Mouse (Mus musculus) CH12F3 (cell line): ENCODE measurements around the gene Cyp21a1.
"Not testable (repeated sequence)": the region's sequence is repeated elsewhere in the genome, so short reads cannot be mapped to it uniquely, and the experiment has no call there.

Source experiments
- in situ Hi-C: fragments of 300-500 bp; cut with MboI; formaldehyde crosslinking; loops from 2 replicates; pipeline ENCODE4 v1.14.3; 2020; ENCODE audit warnings: low sequenced_read_pairs

Cyp21a1 gene

DNA sequence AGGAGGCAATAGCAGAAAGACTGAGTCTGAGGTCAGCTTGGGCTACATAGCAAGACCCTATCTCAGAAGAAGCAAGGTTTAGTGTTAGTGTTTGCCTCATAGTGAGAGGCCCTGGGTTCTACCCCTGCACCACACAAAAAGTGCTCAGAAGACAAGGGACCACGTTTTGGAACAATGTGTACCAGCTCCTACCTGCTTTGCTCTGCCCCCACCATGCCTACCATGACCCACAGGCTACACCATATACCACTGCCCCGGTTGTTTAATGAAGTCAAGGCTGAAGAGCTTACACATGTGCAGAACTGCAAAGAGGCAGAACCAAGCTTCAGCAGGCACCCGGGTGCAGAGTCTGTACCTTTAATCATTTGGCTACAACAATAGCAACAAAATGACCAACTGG lies 2.8 kb upstream of the Cyp21a1 start:
- in situ Hi-C loops = no loop called here

- in situ Hi-C loops = no loop called here
These were observed 656 bp upstream of the Cyp21a1 start for GRCm38 (mm10) chr17:34804871-34805562.

GRCm38 (mm10) chr17:34803367-34803766 lies 994 bp downstream of the Cyp21a1 start:
- in situ Hi-C loops = not testable (repeated sequence)

- in situ Hi-C loops = not testable (repeated sequence)
These were observed 1.6 kb downstream of the Cyp21a1 start for GRCm38 (mm10) chr17:34802756-34803155.

DNA sequence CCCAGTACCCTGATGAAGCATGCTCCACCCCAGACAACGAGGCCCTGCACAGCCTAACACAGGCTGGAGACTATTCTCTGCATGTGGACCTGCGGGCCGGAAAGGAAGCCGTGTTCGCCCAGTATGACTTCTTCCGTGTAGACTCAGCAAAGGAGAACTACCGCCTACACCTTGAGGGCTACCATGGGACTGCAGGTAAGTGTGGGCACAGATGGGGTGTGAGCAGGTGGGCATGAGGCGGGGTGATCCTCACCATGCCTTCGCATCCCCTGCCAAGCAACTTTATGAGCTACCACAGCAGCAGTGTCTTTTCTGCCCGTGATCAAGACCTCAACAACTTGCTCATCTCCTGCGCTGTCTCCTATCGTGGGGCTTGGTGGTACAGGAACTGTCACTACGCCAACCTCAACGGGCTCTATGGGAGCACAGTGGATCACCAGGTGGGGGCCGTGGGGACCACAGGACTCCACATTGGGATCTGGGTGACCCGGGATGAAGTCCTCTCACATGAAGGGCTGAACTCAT lies 3.5 kb downstream of the Cyp21a1 start:
- in situ Hi-C loops = not testable (repeated sequence)

GRCm38 (mm10) chr17:34799531-34799925 lies 4.8 kb downstream of the Cyp21a1 start:
- in situ Hi-C loops = no loop called here

- in situ Hi-C loops = no loop called here
These were observed 5.4 kb downstream of the Cyp21a1 start for GRCm38 (mm10) chr17:34798866-34799530.

DNA sequence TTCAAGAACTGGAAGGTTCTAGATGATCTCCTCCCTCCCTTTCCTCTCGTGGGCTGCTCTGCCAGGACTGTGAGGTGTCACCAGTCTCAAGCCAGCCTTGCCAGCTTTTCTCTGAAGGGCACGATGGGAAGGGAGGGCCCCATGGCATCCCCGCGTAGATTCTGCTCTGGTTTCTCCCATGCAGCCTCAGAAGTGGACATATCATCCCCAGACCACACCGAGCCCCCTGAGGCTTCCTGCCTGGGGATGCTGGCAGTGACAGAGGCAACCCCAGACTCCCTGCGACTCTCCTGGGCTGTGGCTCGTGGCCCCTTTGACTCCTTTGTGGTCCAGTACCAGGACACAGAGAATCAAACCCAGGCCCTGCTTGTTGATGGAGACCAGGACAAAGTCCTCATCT lies 6.3 kb downstream of the Cyp21a1 start:
- in situ Hi-C loops = not testable (repeated sequence)

DNA sequence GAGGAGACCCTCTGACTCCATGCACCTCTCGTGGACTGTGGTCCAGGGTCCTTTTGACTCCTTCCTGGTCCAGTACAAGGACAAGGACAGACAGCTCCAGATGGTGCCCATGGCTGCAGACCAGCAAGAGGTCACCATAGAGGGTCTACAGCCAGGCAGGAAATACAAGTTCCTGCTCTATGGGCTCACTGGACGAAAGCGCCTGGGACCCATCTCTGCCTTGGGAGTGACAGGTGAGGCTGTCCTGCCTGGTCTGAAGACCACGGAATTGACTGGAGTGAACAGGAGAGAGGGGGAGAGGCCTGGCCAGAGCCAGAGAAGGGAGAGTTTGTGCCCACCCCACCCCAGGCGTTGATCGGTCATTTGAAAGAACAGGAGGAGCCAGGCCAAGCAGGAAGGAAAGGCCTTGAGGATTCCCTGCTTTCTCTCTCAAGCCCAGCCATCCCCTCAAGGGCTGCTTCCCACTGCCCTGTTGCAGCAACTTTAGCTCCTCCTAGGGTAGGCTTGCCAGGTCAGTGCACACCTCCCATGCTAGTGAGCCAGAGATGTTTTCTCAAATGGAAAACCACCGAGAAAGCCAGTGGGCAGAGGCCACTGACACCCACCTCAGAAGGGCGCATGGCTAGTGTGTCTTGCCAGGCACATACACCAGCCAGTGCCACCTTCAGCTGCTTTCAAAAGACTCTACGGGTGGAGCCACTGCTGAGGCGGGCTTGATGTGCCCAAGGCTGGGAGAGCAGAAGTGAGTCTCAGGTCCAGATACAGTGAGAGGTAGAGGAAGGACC lies 7.0 kb downstream of the Cyp21a1 start:
- in situ Hi-C loops = not testable (repeated sequence)

DNA sequence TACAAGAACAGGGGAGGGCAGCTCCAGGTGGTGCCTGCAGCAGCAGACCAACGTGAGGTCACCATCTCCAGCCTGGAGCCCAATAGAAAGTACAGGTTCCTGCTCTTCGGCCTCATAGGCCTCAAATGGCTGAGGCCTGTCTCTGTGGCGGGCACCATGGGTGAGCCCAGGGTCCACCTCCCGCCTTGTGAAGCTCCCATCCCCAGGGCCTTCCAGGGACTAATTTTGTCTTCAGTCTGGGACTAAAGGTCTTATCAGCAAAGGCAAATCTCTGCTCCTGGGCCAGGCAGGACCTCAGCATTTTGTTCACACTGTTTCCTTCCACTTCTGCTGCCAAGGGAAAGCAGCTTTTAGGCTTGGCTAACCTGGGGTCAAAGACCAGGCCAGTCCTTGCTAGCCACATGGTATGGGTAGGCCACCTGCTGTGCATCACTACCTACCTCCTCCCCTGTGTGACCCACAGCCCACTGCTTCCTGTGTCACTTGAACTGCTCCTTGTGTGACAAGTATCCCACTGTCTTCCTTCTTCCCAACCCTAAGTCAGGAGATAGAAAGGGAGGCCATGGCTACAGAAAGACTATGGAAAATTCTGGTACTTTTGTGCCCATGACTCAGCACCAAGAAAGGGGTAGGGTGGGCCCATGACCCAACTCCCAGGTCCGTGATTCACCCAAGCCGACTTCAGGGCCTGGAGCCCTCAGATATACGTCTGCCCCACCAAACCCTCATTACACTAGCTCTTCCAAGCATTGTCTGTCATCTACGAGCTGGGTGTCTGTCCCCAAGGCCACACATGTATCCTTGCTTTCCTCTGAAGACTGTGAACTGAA lies 7.8 kb downstream of the Cyp21a1 start:
- in situ Hi-C loops = no loop called here

GRCm38 (mm10) chr17:34795633-34796032 lies 8.7 kb downstream of the Cyp21a1 start:
- in situ Hi-C loops = no loop called here

DNA sequence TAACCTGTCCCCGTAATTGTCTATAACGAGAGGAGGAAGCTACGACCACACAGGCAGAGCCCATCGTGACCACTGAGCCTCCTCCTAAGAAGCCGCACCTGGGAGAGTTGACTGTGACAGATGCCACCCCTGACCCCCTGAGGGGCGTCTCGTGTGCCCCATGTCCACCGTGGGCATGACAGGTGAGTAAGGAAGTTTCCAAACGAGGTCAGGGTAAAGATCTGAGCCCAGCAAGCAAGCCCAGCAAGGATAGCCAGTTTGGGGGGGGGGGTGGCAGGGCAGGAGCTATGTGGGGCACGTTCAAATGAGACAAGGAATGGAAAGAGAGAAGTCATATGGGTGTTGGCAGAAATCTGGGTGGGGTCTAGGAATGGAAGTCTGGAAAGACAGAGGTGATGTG lies 9.3 kb downstream of the Cyp21a1 start:
- in situ Hi-C loops = no loop called here

DNA sequence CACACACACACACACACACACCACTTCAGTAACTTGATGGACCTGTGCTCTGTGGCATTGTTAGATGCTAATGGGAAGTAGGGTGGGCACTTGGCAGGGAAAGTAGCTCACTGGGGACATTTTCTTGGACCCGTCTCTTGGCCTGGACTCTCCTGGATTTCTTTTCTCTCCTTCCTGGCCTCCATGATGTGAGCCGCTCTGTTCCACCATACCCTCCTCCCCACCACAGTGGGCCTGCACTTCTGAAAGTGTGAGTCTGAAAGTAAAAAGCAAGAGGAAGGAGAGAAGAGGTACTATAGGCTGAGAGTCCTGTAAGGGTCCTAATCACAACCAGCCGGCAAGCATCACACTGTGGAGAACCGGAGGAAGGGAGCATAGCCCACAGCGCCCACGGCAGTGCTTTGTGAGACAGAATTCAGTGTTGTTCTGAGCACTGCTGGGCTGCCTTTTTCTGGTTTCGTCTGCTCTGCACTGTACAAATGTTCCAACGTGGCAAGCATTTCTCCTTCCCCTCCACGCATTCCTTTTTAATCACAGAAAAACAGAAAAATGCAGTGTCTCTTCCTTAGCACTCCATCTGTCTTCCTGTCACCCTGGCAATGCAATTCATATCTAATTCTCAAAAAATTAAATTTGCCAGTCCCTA lies 26.6 kb downstream of the Cyp21a1 start:
- in situ Hi-C loops = no loop called here

DNA sequence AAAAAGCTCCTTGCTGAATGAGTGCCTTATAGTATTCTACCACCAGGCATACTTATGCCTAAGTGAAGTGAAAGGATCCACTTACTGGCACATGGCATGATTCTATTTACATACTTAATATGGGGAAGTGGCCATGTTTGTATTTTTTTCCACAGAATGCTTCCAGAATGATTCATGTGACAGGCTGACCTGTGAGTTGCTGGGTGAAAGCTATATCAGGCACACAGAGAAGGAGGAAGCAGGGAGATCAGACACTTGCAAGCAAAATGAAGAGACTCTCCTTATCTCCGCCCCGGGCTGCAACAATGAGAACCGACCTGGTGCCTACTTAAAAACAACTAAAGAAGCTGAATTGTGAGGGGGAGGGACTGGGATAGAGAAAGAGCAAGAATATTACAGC lies 42.9 kb downstream of the Cyp21a1 start:
- in situ Hi-C loops = no loop called here
